Mouse (Mus musculus) stomach, postnatal 0 days (tissue): ENCODE measurements around the gene Ctnnbl1. TPM values are rescaled to one million over a fixed set of nuclear protein-coding genes. Genes with fewer than 3 reads are reported as not detected.
A peak's percentile ranks its signal among the peaks of the same experiment; 100 is the strongest.

Experiments
- ATAC-seq: fragments of 200-750 bp; cut with Nextera tagmentation; 2 replicates; pipeline ENCODE4 v1.8.0; 2017; ENCODE audit not compliant: low FRiP score, low TSS enrichment
- DNase-seq: peaks from one replicate; pipeline ENCODE4 v3.0.0-alpha.2; 2016; ENCODE audit warnings: low spot score
- H3K27ac ChIP-seq: fragments of 300-500 bp; sonication (generic); replicated peaks from 2 replicates; pipeline ENCODE4 v1.5.1; 2014; ENCODE audit warnings: mild to moderate bottlenecking, control low read depth
- H3K27me3 ChIP-seq: fragments of 300-500 bp; sonication (generic); 2 replicates; pipeline ENCODE4 v1.6.1; 2014; ENCODE audit warnings: low read length; ENCODE audit not compliant: control insufficient read depth, insufficient read depth
- H3K36me3 ChIP-seq: fragments of 300-500 bp; sonication (generic); 2 replicates; pipeline ENCODE4 v1.6.1; 2014; ENCODE audit warnings: low read length, mixed read lengths; ENCODE audit not compliant: control insufficient read depth, insufficient read depth
- H3K4me1 ChIP-seq: fragments of 300-500 bp; sonication (generic); replicated peaks from 2 replicates; pipeline ENCODE4 v1.6.1; 2014; ENCODE audit warnings: antibody characterized with exemption; ENCODE audit not compliant: control insufficient read depth, insufficient read depth
- H3K4me2 ChIP-seq: fragments of 300-500 bp; sonication (generic); replicated peaks from 2 replicates; pipeline ENCODE4 v1.6.1; 2014; ENCODE audit warnings: low read depth, mild to moderate bottlenecking, control low read depth, moderate library complexity
- H3K4me3 ChIP-seq: fragments of 300-500 bp; sonication (generic); 2 replicates; pipeline ENCODE4 v1.5.1; 2014; ENCODE audit warnings: low read depth, low read length, control low read depth
- H3K9ac ChIP-seq: fragments of 300-500 bp; sonication (generic); 2 replicates; pipeline ENCODE4 v1.6.1; 2014; ENCODE audit warnings: mild to moderate bottlenecking, low read length, control low read depth, mixed read lengths
- H3K9me3 ChIP-seq: fragments of 300-500 bp; sonication (generic); 2 replicates; pipeline ENCODE4 v1.6.1; 2016; ENCODE audit warnings: low read length; ENCODE audit not compliant: control insufficient read depth
- CTCF ChIP-seq: IDR thresholded peaks from 2 replicates; pipeline ENCODE4 v1.5.1; 2016; ENCODE audit warnings: antibody characterized with exemption, low read depth, mild to moderate bottlenecking, moderate library complexity
- EP300 ChIP-seq: optimal IDR thresholded peaks from 2 replicates; pipeline ENCODE3; 2016; ENCODE audit warnings: antibody characterized with exemption
- WGBS: fragments of 180-500 bp; shearing (Covaris S2); extraction: QIAGEN DNeasy Blood & Tissue Kit; methylation state at CpG from one replicate; pipeline ENCODE4 v1.1.7; 2014; 5-methylcytosine and 5-hydroxymethylcytosine counted together
- polyA plus RNA-seq: library from polyadenylated mRNA; unstranded; fragments of >200 nt; fragmentation: Nextera tagmentation; extraction: Ambion mirVana; gene quantifications from 2 replicates; pipeline ENCODE4 v1.2.1, GENCODE M21; 2015

Gene Ctnnbl1
- polyA plus RNA-seq, 1 experiment from 2014 or later: 23.9 TPM

GRCm38 (mm10) chr2:157696297-157696731, 40.9 kb upstream of the Ctnnbl1 start:
- 40% methylated on average over 7 of the region's 7 CpGs for WGBS

GRCm38 (mm10) chr2:157703155-157703554, 34.0 kb upstream of the Ctnnbl1 start:
- Histone ChIP-seq H3K9me3 (no peaks in the 10 kb centered on the region), H3K4me3 (no peak overlapping the region), H3K4me1 (no peaks in the 10 kb centered on the region), H3K36me3 (no peaks in the 10 kb centered on the region), H3K27ac (no peak overlapping the region), H3K4me2 (no peak overlapping the region), H3K27me3 (no peaks in the 10 kb centered on the region), H3K9ac (no peak overlapping the region)
- WGBS: 60% methylated on average over 8 of the region's 8 CpGs
- DNase-seq: no peak
- ATAC-seq: no peak
- no peak for TF ChIP-seq EP300
- TF ChIP-seq CTCF: no peak

More at GRCm38 (mm10) chr2:157696297-157696731, 40.9 kb upstream of the Ctnnbl1 start:
- Histone ChIP-seq H3K4me1 (no peaks in the 10 kb centered on the region), H3K4me3 (no peak overlapping the region), H3K27ac (no peak overlapping the region), H3K4me2 (no peak overlapping the region), H3K27me3 (no peaks in the 10 kb centered on the region), H3K9me3 (no peaks in the 10 kb centered on the region), H3K9ac (no peak overlapping the region), H3K36me3 (no peaks in the 10 kb centered on the region)
- TF ChIP-seq CTCF (no peak), EP300 (no peak)
- DNase-seq (peak; percentile 27), ATAC-seq (peak; percentile 57; the same call in 1 of the 2 replicates)

- Histone ChIP-seq H3K27me3 (no peaks in the 10 kb centered on the region), H3K4me3 (no peak overlapping the region), H3K9me3 (no peaks in the 10 kb centered on the region), H3K27ac (0 out of 2 replicates have a peak overlapping the region, but pooled peaks have one; percentile 13), H3K4me2 (no peak overlapping the region; the same call in 1 of the 2 replicates), H3K36me3 (no peaks in the 10 kb centered on the region), H3K4me1 (no peaks in the 10 kb centered on the region), H3K9ac (no peak overlapping the region)
- DNase-seq: no peak
- peak; percentile 63; the same call in 1 of the 2 replicates for ATAC-seq
- WGBS: 31% methylated on average over 28 of the region's 28 CpGs
- TF ChIP-seq EP300 (no peak), CTCF (no peak)
Observed at GRCm38 (mm10) chr2:157704991-157705776, 32.0 kb upstream of the Ctnnbl1 start.

- no peak for ATAC-seq
- TF ChIP-seq CTCF (no peak), EP300 (no peak)
- H3K4me1 ChIP-seq: no peaks in the 10 kb centered on the region
- no peak overlapping the region for H3K4me3 ChIP-seq
- WGBS: 58% methylated on average over 8 of the region's 8 CpGs
- H3K9me3 ChIP-seq: no peaks in the 10 kb centered on the region
- no peak overlapping the region for H3K4me2 ChIP-seq
- H3K9ac ChIP-seq: no peak overlapping the region
- H3K27me3 ChIP-seq: no peaks in the 10 kb centered on the region
- no peak for DNase-seq
- H3K27ac ChIP-seq: no peak overlapping the region
- no peaks in the 10 kb centered on the region for H3K36me3 ChIP-seq
Observed at GRCm38 (mm10) chr2:157705777-157706158, 31.4 kb upstream of the Ctnnbl1 start.

- WGBS: 67% methylated on average over 11 of the region's 11 CpGs
- Histone ChIP-seq H3K4me3 (no peak overlapping the region), H3K9me3 (no peaks in the 10 kb centered on the region), H3K4me1 (no peaks in the 10 kb centered on the region), H3K36me3 (no peaks in the 10 kb centered on the region), H3K9ac (no peak overlapping the region), H3K4me2 (no peak overlapping the region), H3K27ac (no peak overlapping the region), H3K27me3 (no peaks in the 10 kb centered on the region)
- TF ChIP-seq EP300 (no peak), CTCF (no peak)
- DNase-seq: no peak
- ATAC-seq: no peak
Observed at GRCm38 (mm10) chr2:157707191-157707923, 29.8 kb upstream of the Ctnnbl1 start.

- Histone ChIP-seq H3K9me3 (no peaks in the 10 kb centered on the region), H3K9ac (no peak overlapping the region), H3K36me3 (no peaks in the 10 kb centered on the region), H3K27ac (no peak overlapping the region), H3K4me3 (no peak overlapping the region), H3K4me1 (no peaks in the 10 kb centered on the region), H3K4me2 (no peak overlapping the region), H3K27me3 (no peaks in the 10 kb centered on the region)
- DNase-seq (no peak), ATAC-seq (no peak)
- TF ChIP-seq EP300 (no peak), CTCF (no peak)
- 64% methylated on average over 6 of the region's 6 CpGs for WGBS
Observed at GRCm38 (mm10) chr2:157712677-157713076, 24.5 kb upstream of the Ctnnbl1 start.
